Mouse (Mus musculus): ENCODE measurements around the gene Ehbp1. TPM values are rescaled to one million over a fixed set of nuclear protein-coding genes. Genes with fewer than 3 reads are reported as not detected.

Gene Ehbp1
- total RNA-seq, 1 experiment from 2014 or later = 29.1 TPM

Other genes starting within 250 kb of the Ehbp1 start
- 2.4 and 3.0 TPM in 2 replicates for gene Tmem17, start 169.8 kb upstream of the Ehbp1 start, total RNA-seq (2021)